Mouse (Mus musculus): ENCODE results near the gene Zeb2.

Gene Zeb2

GRCm38 (mm10) chr2:45059010-45059409, 58.2 kb downstream of the Zeb2 start:
- no peak for DNase-seq

- no peak for DNase-seq
Measured at GRCm38 (mm10) chr2:45058183-45058582, 59.0 kb downstream of the Zeb2 start.

GRCm38 (mm10) chr2:45056856-45057562, 60.2 kb downstream of the Zeb2 start:
- no peak for DNase-seq

GRCm38 (mm10) chr2:45055926-45056325, 61.3 kb downstream of the Zeb2 start:
- no peak for DNase-seq

- DNase-seq: no peak
Measured at GRCm38 (mm10) chr2:45055034-45055615, 62.1 kb downstream of the Zeb2 start.

GRCm38 (mm10) chr2:45054070-45055025, 62.8 kb downstream of the Zeb2 start:
- DNase-seq: no peak

GRCm38 (mm10) chr2:45052587-45052986, 64.6 kb downstream of the Zeb2 start:
- no peak for DNase-seq

GRCm38 (mm10) chr2:45051321-45051720, 65.9 kb downstream of the Zeb2 start:
- no peak for DNase-seq

GRCm38 (mm10) chr2:45049923-45050322, 67.3 kb downstream of the Zeb2 start:
- no peak for DNase-seq

GRCm38 (mm10) chr2:45049279-45049678, 67.9 kb downstream of the Zeb2 start:
- DNase-seq: no peak

- DNase-seq: no peak
Measured at GRCm38 (mm10) chr2:45040706-45041312, 76.4 kb downstream of the Zeb2 start.

- DNase-seq: no peak
Measured at GRCm38 (mm10) chr2:45039503-45039902, 77.7 kb downstream of the Zeb2 start.

GRCm38 (mm10) chr2:45028091-45028638, 89.0 kb downstream of the Zeb2 start:
- DNase-seq: no peak

- no peak for DNase-seq
Measured at GRCm38 (mm10) chr2:45017186-45017800, 99.9 kb downstream of the Zeb2 start.

GRCm38 (mm10) chr2:45013325-45013724, 103.9 kb downstream of the Zeb2 start:
- no peak for DNase-seq

GRCm38 (mm10) chr2:45012676-45013075, 104.5 kb downstream of the Zeb2 start:
- DNase-seq: no peak

GRCm38 (mm10) chr2:45010701-45011100, 106.5 kb downstream of the Zeb2 start:
- DNase-seq: no peak

- DNase-seq: no peak
Measured at GRCm38 (mm10) chr2:44999906-45000305, 117.3 kb downstream of the Zeb2 start.

- no peak for DNase-seq
Measured at GRCm38 (mm10) chr2:44998710-44999109, 118.5 kb downstream of the Zeb2 start.

GRCm38 (mm10) chr2:44981646-44982045, 135.5 kb downstream of the Zeb2 start:
- no peak for DNase-seq

- DNase-seq: peak; percentile 8
Measured at GRCm38 (mm10) chr2:44979042-44979721, 138.0 kb downstream of the Zeb2 start.

- DNase-seq: no peak
Measured at GRCm38 (mm10) chr2:44978038-44978437, 139.2 kb downstream of the Zeb2 start.
